Mouse (Mus musculus): ENCODE data around the gene Fcgrt. TPM values are rescaled to one million over a fixed set of nuclear protein-coding genes. Genes with fewer than 3 reads are reported as not detected.
A peak's percentile ranks its signal among the peaks of the same experiment; 100 is the strongest.
"Not testable (repeated sequence)": the region's sequence is repeated elsewhere in the genome, so short reads cannot be mapped to it uniquely, and the experiment has no call there.

Gene Fcgrt
- polyA plus RNA-seq, 1 experiment, result 67.2 TPM

- peak within 1 kb of the TSS; percentile 63 for H3ac ChIP-seq (ENCODE audit: control insufficient read depth, insufficient read length)
- TF ChIP-seq POLR2A (IDR thresholded peaks at IDR 0.05; ENCODE audit: insufficient read length, low read depth), result peak; percentile 92
- no peak for TF ChIP-seq CEBPB (IDR thresholded peaks at IDR 0.05; ENCODE audit: insufficient read depth, poor library complexity, severe bottlenecking)
- TF ChIP-seq REST (IDR thresholded peaks at IDR 0.05; ENCODE audit: insufficient read depth, insufficient read length), result no peak
- TF ChIP-seq MYOG (IDR thresholded peaks at IDR 0.05; ENCODE audit: control insufficient read depth in 1 of 3, insufficient read depth in 1 of 3, insufficient read length in 2 of 3, low read depth in 2 of 3), result peak in 1 of 3 experiments; percentile 59
- TF ChIP-seq E2F4 (IDR thresholded peaks at IDR 0.05; ENCODE audit: insufficient read depth), result no peak
- TF ChIP-seq TCF3 (IDR thresholded peaks at IDR 0.05; ENCODE audit: insufficient read length, low read depth), result no peak
- TF ChIP-seq MYOD1 (IDR thresholded peaks at IDR 0.05; ENCODE audit: control insufficient read depth in 1 of 3, insufficient read length in 2 of 3, low read depth in 2 of 3), result peak in 1 of 3 experiments; percentile 46
- TF ChIP-seq POLR2AphosphoS2 (IDR thresholded peaks at IDR 0.05; ENCODE audit: insufficient read length, low read depth), result peak; percentile 90
- peak; percentile 73 for TF ChIP-seq USF1 (IDR thresholded peaks at IDR 0.05; ENCODE audit: low read depth)
- peak; percentile 79 for TF ChIP-seq MAX (IDR thresholded peaks at IDR 0.05; ENCODE audit: low read depth)
- TF ChIP-seq TCF12 (IDR thresholded peaks at IDR 0.05; ENCODE audit: insufficient read depth, poor library complexity, severe bottlenecking), result no peak
- TF ChIP-seq SRF (IDR thresholded peaks at IDR 0.05; ENCODE audit: control insufficient read depth, insufficient read length, low read depth), result no peak
- H3K4me3 ChIP-seq, result peak within 1 kb of the TSS; percentile 81
- peak within 1 kb of the TSS; percentile 99 for H3K4me2 ChIP-seq (ENCODE audit: low read depth)
- no peaks in the 10 kb centered on the region for H3K27me3 ChIP-seq (ENCODE audit: control insufficient read depth, insufficient read depth, insufficient read length)
- H3K36me3 ChIP-seq (ENCODE audit: control insufficient read depth, insufficient read depth), result peaks cover 23% of the 10 kb centered on the region
- H3K79me2 ChIP-seq (ENCODE audit: control insufficient read depth, insufficient read depth), result peaks cover 32% of the 10 kb centered on the region
These were observed 25.1 kb upstream of the Fcgrt start, which contains the start of gene Rpl13a for GRCm38 (mm10) chr7:45128624-45129246. Gene Rpl13a (minus strand): TSS chr7:45128761.

- TF ChIP-seq POLR2AphosphoS2 (IDR thresholded peaks at IDR 0.05; ENCODE audit: insufficient read length, low read depth), result peak; percentile 47
- TF ChIP-seq MYOG (IDR thresholded peaks at IDR 0.05; ENCODE audit: control insufficient read depth in 1 of 3, insufficient read depth in 1 of 3, insufficient read length in 2 of 3, low read depth in 2 of 3), result no peak
- no peaks in the 10 kb centered on the region for H3K27me3 ChIP-seq (ENCODE audit: control insufficient read depth, insufficient read depth, insufficient read length)
- H3ac ChIP-seq (ENCODE audit: control insufficient read depth, insufficient read length), result peak overlapping the region; percentile 63
- peaks cover 27% of the 10 kb centered on the region for H3K36me3 ChIP-seq (ENCODE audit: control insufficient read depth, insufficient read depth)
- H3K79me2 ChIP-seq (ENCODE audit: control insufficient read depth, insufficient read depth), result peaks cover 41% of the 10 kb centered on the region
- peak overlapping the region; percentile 99 for H3K4me2 ChIP-seq (ENCODE audit: low read depth)
- H3K4me3 ChIP-seq, result peak overlapping the region; percentile 81
These were observed 24.1 kb upstream of the Fcgrt start for GRCm38 (mm10) chr7:45127700-45128224.

GRCm38 (mm10) chr7:45126844-45127699 lies 23.4 kb upstream of the Fcgrt start:
- TF ChIP-seq USF1 (IDR thresholded peaks at IDR 0.05; ENCODE audit: low read depth) (no peak), POLR2A (IDR thresholded peaks at IDR 0.05; ENCODE audit: insufficient read length, low read depth) (no peak), TCF3 (IDR thresholded peaks at IDR 0.05; ENCODE audit: insufficient read length, low read depth) (no peak), MAX (IDR thresholded peaks at IDR 0.05; ENCODE audit: low read depth) (no peak), E2F4 (IDR thresholded peaks at IDR 0.05; ENCODE audit: insufficient read depth) (no peak), TCF12 (IDR thresholded peaks at IDR 0.05; ENCODE audit: insufficient read depth, poor library complexity, severe bottlenecking) (no peak), POLR2AphosphoS2 (IDR thresholded peaks at IDR 0.05; ENCODE audit: insufficient read length, low read depth) (peak; percentile 4), REST (IDR thresholded peaks at IDR 0.05; ENCODE audit: insufficient read depth, insufficient read length) (no peak)
- Histone ChIP-seq H3K4me2 (ENCODE audit: low read depth) (peak overlapping the region; percentile 99), H3K36me3 (ENCODE audit: control insufficient read depth, insufficient read depth) (peaks cover 34% of the 10 kb centered on the region), H3K79me2 (ENCODE audit: control insufficient read depth, insufficient read depth) (peaks cover 44% of the 10 kb centered on the region), H3ac (ENCODE audit: control insufficient read depth, insufficient read length) (peak overlapping the region; percentile 63), H3K4me3 (peak overlapping the region; percentile 81), H3K27me3 (ENCODE audit: control insufficient read depth, insufficient read depth, insufficient read length) (no peaks in the 10 kb centered on the region)

- no peak for TF ChIP-seq CEBPB (IDR thresholded peaks at IDR 0.05; ENCODE audit: insufficient read depth, poor library complexity, severe bottlenecking)
- peak; percentile 76 for TF ChIP-seq POLR2AphosphoS2 (IDR thresholded peaks at IDR 0.05; ENCODE audit: insufficient read length, low read depth)
- TF ChIP-seq REST (IDR thresholded peaks at IDR 0.05; ENCODE audit: insufficient read depth, insufficient read length), result no peak
- TF ChIP-seq TCF12 (IDR thresholded peaks at IDR 0.05; ENCODE audit: insufficient read depth, poor library complexity, severe bottlenecking), result no peak
- peak; percentile 38 for TF ChIP-seq POLR2A (IDR thresholded peaks at IDR 0.05; ENCODE audit: insufficient read length, low read depth)
- TF ChIP-seq MYOD1 (IDR thresholded peaks at IDR 0.05; ENCODE audit: control insufficient read depth in 1 of 3, insufficient read length in 2 of 3, low read depth in 2 of 3), result no peak
- no peak for TF ChIP-seq SRF (IDR thresholded peaks at IDR 0.05; ENCODE audit: control insufficient read depth, insufficient read length, low read depth)
- TF ChIP-seq USF1 (IDR thresholded peaks at IDR 0.05; ENCODE audit: low read depth), result no peak
- no peak for TF ChIP-seq TCF3 (IDR thresholded peaks at IDR 0.05; ENCODE audit: insufficient read length, low read depth)
- peak overlapping the region; percentile 81 for H3K4me3 ChIP-seq
- peaks cover 40% of the 10 kb centered on the region for H3K36me3 ChIP-seq (ENCODE audit: control insufficient read depth, insufficient read depth)
- no peaks in the 10 kb centered on the region for H3K27me3 ChIP-seq (ENCODE audit: control insufficient read depth, insufficient read depth, insufficient read length)
- peak overlapping the region; percentile 63 for H3ac ChIP-seq (ENCODE audit: control insufficient read depth, insufficient read length)
- peak overlapping the region; percentile 99 for H3K4me2 ChIP-seq (ENCODE audit: low read depth)
- H3K79me2 ChIP-seq (ENCODE audit: control insufficient read depth, insufficient read depth), result peaks cover 44% of the 10 kb centered on the region
These were observed 22.6 kb upstream of the Fcgrt start for GRCm38 (mm10) chr7:45126147-45126843.

GRCm38 (mm10) chr7:45125649-45126048 lies 22.0 kb upstream of the Fcgrt start:
- not testable (repeated sequence) for H3K27me3 ChIP-seq (ENCODE audit: control insufficient read depth, insufficient read depth, insufficient read length)
- Histone ChIP-seq H3ac (ENCODE audit: control insufficient read depth, insufficient read length) (peak overlapping the region; percentile 63), H3K36me3 (ENCODE audit: control insufficient read depth, insufficient read depth) (peaks cover 46% of the 10 kb centered on the region), H3K4me2 (ENCODE audit: low read depth) (peak overlapping the region; percentile 99), H3K79me2 (ENCODE audit: control insufficient read depth, insufficient read depth) (peaks cover 44% of the 10 kb centered on the region), H3K4me3 (peak overlapping the region; percentile 81)
